Mouse (Mus musculus) heart, postnatal 0 days (tissue): ENCODE results near the gene Plcb1.

Source experiments
- CTCF ChIP-seq: IDR thresholded peaks from 2 replicates; pipeline ENCODE4 v1.5.1; 2016; ENCODE audit warnings: antibody characterized with exemption, control low read depth, low read depth
- EP300 ChIP-seq: IDR thresholded peaks from 2 replicates; pipeline ENCODE4 v1.6.1; 2016; ENCODE audit warnings: antibody characterized with exemption, low read depth

- TF ChIP-seq CTCF (no peak), EP300 (no peak)
Observed at GRCm38 (mm10) chr2:135306472-135306771, 520.6 kb downstream of the Plcb1 start.
